Mouse (Mus musculus): ENCODE measurements around the gene Atp2a3.

The Atp2a3 gene

DNA sequence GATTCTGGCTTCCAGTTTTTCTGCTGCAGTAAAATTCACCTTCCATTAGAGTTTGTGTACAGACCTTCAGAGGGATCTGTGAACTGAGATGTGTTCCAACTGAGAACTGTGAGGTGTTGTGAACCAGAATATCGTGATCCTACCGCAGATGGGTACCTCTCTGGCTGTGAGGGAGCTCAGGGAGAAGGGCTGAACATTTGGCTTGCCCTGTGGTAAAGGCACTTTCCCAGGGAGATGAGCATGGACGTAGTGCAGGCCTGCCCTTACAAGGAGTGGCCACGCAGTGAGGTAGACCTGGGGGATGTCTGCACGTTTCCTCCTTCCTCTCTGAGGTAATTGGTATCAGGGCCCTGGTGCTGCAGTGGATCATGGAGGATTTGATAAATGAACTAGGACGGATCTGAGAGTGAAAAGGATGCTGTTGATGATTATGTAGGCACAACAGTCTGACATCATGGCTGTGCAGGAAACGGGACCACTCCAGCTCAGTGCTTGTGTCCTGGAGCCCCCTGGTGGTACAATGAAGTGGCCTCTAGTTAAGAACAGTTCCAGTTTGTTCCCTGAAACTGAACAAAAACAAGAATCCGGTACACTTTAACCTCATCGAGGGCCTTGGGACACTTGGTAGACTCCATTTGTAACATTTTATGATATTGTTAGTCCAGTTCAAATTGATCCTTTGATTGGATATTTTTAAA is 78.3 kb downstream of the Atp2a3 start:
- no peak for DNase-seq

Data from kidney, adult 11 months (tissue).